Mouse (Mus musculus) midbrain, embryonic 16.5 days (tissue): ENCODE results near the gene Duxf3. TPM values are rescaled to one million over a fixed set of nuclear protein-coding genes. Genes with fewer than 3 reads are reported as not detected.
A peak's percentile ranks its signal among the peaks of the same experiment; 100 is the strongest.
"Not testable (repeated sequence)": the region's sequence is repeated elsewhere in the genome, so short reads cannot be mapped to it uniquely, and the experiment has no call there.

Experiments
- ATAC-seq: fragments of 200-750 bp; cut with Nextera tagmentation; 2 replicates; pipeline ENCODE4 v1.8.0; 2017; ENCODE audit warnings: moderate TSS enrichment
- H3K27ac ChIP-seq: fragments of 300-500 bp; sonication (generic); 2 replicates; pipeline ENCODE4 v1.5.1; 2014; ENCODE audit warnings: mild to moderate bottlenecking, low read length, mixed read lengths
- H3K27me3 ChIP-seq: fragments of 300-500 bp; sonication (generic); 2 replicates; pipeline ENCODE4 v1.6.1; 2014; ENCODE audit warnings: low read depth, low read length, mixed read lengths; ENCODE audit not compliant: control insufficient read depth, insufficient read depth
- H3K36me3 ChIP-seq: fragments of 300-500 bp; sonication (generic); 2 replicates; pipeline ENCODE4 v1.6.1; 2014; ENCODE audit warnings: mild to moderate bottlenecking, low read length, moderate library complexity, mixed read lengths; ENCODE audit not compliant: control insufficient read depth, insufficient read depth
- H3K4me1 ChIP-seq: fragments of 300-500 bp; sonication (generic); 2 replicates; pipeline ENCODE4 v1.6.1; 2014; ENCODE audit warnings: mild to moderate bottlenecking, low read length, mixed read lengths; ENCODE audit not compliant: control insufficient read depth, insufficient read depth
- H3K4me2 ChIP-seq: fragments of 300-500 bp; sonication (generic); 2 replicates; pipeline ENCODE4 v1.6.1; 2014; ENCODE audit warnings: mild to moderate bottlenecking, low read length, mixed read lengths
- H3K4me3 ChIP-seq: fragments of 300-500 bp; sonication (generic); 2 replicates; pipeline ENCODE4 v1.5.1; 2014; ENCODE audit warnings: low read depth, mild to moderate bottlenecking, low read length, moderate library complexity, mixed read lengths
- H3K9ac ChIP-seq: fragments of 300-500 bp; sonication (generic); 2 replicates; pipeline ENCODE4 v1.6.1; 2014; ENCODE audit warnings: low read depth, low read length, mixed read lengths
- H3K9me3 ChIP-seq: fragments of 300-500 bp; sonication (generic); replicated peaks from 2 replicates; pipeline ENCODE4 v1.6.1; 2014; ENCODE audit warnings: mild to moderate bottlenecking, low read length, mixed read lengths; ENCODE audit not compliant: control insufficient read depth, poor library complexity, severe bottlenecking
- WGBS: fragments of 180-500 bp; shearing (Covaris S2); extraction: QIAGEN DNeasy Blood & Tissue Kit; methylation state at CpG from one replicate; pipeline ENCODE4 v1.1.7; 2014; 5-methylcytosine and 5-hydroxymethylcytosine counted together
- polyA plus RNA-seq: library from polyadenylated mRNA; unstranded; fragments of >200 nt; fragmentation: Nextera tagmentation; extraction: Ambion mirVana; gene quantifications from 2 replicates; pipeline ENCODE4 v1.2.1, GENCODE M21; 2015

Duxf3 gene
- polyA plus RNA-seq, 1 experiment from 2014 or later = not detected

DNA sequence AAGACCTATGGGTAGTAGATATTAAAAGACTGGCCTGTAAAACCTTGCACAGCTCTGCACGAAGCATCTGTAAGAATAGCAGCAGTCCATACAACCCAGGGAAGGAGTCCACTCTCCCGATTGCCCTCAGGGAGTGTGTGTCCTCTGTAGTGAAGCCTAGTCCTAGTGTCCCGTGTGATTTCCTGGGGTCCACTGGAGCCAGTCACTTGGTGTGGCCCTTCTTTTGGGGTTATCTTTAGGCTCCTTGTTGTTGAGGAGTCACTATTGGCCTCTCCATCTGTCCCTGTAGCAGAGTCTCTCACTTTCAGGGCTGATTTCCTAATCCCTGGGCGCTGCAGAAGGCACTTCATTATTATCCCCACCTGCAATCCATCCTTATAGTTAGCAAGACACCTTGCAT, 2.5 kb upstream of the Duxf3 start:
- not testable (repeated sequence) for H3K9me3 ChIP-seq, H3K4me3 ChIP-seq, H3K4me1 ChIP-seq, ATAC-seq, H3K27ac ChIP-seq, H3K4me2 ChIP-seq, H3K9ac ChIP-seq, H3K36me3 ChIP-seq, H3K27me3 ChIP-seq
- WGBS = 82% methylated on average over 4 of the region's 4 CpGs

DNA sequence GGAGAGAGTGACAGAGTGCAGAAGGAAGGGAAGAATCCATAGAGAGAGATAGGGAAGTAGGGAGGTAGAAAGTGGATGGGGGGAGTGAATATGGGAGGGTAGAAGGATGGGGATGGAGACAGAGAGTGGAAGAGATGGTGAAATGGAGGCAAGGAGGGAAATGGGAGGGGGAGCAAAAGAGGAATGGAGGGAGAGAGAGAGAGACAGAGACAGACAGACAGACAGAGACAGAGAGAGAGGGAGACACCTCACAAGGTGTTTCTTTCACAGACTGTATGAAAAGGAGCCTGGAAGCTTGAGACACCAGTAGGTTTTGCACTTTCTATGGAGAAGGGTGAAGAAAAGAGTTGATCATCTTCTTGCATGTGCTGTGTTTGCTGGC, 1.3 kb upstream of the Duxf3 start:
- not testable (repeated sequence) for H3K4me2 ChIP-seq, H3K27me3 ChIP-seq, H3K9me3 ChIP-seq, H3K36me3 ChIP-seq, H3K4me1 ChIP-seq, H3K27ac ChIP-seq, H3K4me3 ChIP-seq, H3K9ac ChIP-seq, ATAC-seq

DNA sequence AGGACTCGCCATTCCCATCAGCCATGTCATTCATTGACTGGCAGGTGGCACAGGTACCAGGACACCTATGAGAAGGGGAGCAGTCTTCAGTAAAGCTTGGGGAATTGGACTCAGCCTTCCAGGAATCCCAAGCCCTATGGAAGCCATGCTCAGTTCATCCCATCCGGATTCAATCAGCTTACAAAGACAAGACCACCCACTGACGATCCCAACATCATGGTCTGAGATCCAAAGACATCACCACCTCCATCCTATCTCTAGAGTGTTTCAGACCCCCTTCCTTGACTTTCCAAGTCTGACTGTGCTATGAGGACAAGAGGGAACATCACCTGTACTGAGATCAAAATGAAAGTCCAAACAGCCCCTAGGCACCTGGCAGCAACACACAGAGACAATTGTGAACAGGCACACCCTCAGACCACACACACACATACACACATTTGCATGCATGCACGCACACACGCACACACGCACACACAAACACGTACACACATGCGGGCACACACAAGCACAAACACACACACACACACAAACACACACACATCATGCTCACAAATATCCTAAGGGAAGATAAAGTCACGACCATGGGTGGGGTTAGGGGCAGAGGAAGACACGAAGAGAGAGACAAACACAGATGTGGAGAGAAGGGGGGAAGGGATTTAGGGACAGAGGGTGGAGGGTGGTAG, 722 bp upstream of the Duxf3 start:
- peak; percentile 61 for ATAC-seq
- H3K27ac ChIP-seq, H3K4me3 ChIP-seq, H3K9me3 ChIP-seq, H3K36me3 ChIP-seq, H3K4me2 ChIP-seq, H3K4me1 ChIP-seq, H3K9ac ChIP-seq, H3K27me3 ChIP-seq: not testable (repeated sequence)
- WGBS = 78% methylated on average over 9 of the region's 10 CpGs

DNA sequence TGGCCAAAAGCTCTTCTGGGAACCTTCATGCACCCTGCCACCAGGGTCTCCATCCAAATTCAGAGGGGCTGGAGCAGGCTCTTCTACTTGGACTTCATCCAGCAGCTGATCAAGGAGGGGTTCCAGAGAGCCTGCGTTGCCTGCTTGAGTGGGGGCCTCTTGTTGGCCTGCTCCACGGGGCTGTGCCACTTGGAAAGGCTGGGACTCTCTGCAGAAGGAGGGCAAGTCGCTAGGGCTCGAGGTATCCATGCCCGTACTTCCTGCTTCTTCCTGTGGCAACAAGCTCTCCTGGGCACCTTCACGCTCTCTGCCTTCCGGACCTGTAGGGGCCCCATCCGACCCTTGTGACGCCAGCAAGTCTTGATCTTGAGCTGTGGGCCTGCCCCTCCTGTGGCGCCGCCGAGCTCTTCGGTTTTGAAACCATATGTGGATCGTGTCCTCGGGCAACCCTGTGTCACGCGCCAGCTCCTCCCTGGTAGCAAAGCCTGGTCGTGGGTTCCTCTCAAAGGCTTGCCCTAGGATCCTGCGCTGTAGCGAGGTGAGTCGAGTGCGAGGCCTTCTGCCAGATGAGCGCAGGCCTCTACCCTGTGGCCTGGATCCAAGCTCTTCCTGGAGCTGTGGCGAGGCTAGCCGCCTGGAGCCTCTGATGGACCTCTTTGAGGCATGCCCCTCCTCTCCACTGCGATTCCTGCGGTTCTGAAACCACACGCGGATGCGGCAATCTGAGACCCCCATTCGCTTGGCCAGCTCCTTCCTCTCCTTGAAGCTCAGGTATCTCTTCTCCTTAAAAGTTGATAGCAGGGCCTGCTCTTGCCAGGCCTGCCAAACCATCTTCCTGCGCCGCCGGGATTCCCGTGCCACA, 465 bp downstream of the Duxf3 start:
- 88% methylated on average over 31 of the region's 35 CpGs for WGBS
- not testable (repeated sequence) for H3K4me2 ChIP-seq, H3K36me3 ChIP-seq, H3K27me3 ChIP-seq, H3K27ac ChIP-seq, H3K4me1 ChIP-seq, H3K9me3 ChIP-seq, H3K4me3 ChIP-seq, H3K9ac ChIP-seq
- ATAC-seq = peak; percentile 81

DNA sequence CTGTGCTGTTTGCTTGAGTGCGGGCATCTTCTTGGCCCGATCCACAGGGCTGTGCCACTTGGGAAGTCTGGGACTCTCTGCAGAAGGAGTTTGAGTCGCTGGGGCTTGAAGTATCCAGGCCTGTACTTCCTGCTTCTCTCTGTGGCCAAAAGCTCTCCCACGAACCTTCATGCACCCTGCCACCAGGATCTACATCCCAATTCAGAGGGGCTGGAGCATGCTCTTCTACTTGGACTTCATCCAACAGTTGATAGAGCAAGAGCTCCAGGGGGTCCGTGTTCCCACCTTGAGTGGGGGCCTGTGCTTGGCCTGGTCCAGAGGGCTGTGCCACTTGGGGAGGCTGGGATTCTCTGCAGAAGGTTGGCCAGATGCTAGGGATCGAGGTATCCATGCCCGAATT, 1.4 kb downstream of the Duxf3 start:
- not testable (repeated sequence) for H3K9me3 ChIP-seq, H3K9ac ChIP-seq, H3K4me2 ChIP-seq, H3K36me3 ChIP-seq, H3K4me1 ChIP-seq, H3K4me3 ChIP-seq, H3K27ac ChIP-seq, H3K27me3 ChIP-seq
- 80% methylated on average over 5 of the region's 7 CpGs for WGBS
- peak; percentile 34 for ATAC-seq

DNA sequence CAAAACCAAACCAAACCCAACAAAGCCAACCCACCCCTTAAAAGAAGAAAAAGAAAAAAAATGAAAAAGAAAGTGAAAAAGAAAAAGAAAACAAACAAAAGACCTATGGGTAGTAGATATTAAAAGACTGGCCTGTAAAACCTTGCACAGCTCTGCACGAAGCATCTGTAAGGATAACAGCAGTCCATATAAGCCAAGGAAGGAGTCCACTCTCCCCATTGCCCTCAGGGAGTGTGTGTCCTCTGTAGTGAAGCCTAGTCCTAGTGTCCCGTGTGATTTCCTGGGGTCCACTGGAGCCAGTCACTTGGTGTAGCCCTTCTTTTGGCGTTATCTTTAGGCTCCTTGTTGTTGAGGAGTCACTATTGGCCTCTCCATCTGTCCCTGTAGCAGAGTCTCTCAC, 2.5 kb downstream of the Duxf3 start:
- not testable (repeated sequence) for H3K4me2 ChIP-seq, H3K9ac ChIP-seq, H3K36me3 ChIP-seq, ATAC-seq, H3K4me1 ChIP-seq, H3K27ac ChIP-seq, H3K9me3 ChIP-seq, H3K27me3 ChIP-seq, H3K4me3 ChIP-seq
- 64% methylated on average over 3 of the region's 3 CpGs for WGBS

DNA sequence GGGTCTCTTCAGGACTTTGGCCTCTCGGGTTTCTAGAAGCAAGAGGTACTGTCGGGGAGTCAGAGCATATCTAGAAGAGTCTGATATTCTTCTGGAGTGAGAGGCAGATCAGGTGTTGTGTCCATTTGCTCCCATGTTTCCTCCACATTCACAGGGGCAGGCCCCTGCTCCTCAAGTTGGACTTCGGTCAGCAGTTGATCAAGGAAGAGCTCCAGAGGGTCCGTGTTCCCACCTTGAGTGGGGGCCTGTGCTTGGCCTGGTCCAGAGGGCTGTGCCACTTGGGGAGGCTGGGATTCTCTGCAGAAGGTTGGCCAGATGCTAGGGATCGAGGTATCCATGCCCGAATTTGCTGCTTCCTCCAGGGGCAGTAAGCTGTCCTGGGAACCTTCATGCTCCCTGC, 4.7 kb downstream of the Duxf3 start:
- H3K27ac ChIP-seq, H3K4me3 ChIP-seq, H3K9ac ChIP-seq, H3K4me1 ChIP-seq, H3K36me3 ChIP-seq, H3K9me3 ChIP-seq, H3K27me3 ChIP-seq, ATAC-seq, H3K4me2 ChIP-seq: not testable (repeated sequence)
- WGBS = 85% methylated on average over 2 of the region's 6 CpGs

DNA sequence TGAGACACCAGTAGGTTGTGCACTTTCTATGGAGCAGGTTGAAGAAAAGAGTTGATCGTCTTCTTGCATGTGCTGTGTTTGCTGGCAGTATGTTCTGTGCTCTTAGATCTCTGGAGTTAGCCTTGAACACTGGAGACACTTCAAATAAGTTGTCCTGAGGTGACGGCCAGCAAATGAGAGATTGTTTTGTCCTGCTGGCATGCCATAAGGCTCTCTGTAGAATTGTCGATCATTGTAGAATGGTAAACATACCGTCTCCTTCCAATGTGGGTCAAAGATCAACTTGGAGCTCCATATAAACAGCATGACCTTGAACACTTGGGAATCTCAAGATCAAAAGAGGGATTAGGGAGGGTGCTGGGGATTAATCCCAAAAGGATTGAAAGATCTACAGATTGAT, 6.1 kb downstream of the Duxf3 start:
- not testable (repeated sequence) for ATAC-seq, H3K9ac ChIP-seq, H3K27me3 ChIP-seq, H3K9me3 ChIP-seq, H3K4me2 ChIP-seq, H3K4me3 ChIP-seq, H3K4me1 ChIP-seq, H3K27ac ChIP-seq, H3K36me3 ChIP-seq
- WGBS = 85% methylated on average over 4 of the region's 4 CpGs

DNA sequence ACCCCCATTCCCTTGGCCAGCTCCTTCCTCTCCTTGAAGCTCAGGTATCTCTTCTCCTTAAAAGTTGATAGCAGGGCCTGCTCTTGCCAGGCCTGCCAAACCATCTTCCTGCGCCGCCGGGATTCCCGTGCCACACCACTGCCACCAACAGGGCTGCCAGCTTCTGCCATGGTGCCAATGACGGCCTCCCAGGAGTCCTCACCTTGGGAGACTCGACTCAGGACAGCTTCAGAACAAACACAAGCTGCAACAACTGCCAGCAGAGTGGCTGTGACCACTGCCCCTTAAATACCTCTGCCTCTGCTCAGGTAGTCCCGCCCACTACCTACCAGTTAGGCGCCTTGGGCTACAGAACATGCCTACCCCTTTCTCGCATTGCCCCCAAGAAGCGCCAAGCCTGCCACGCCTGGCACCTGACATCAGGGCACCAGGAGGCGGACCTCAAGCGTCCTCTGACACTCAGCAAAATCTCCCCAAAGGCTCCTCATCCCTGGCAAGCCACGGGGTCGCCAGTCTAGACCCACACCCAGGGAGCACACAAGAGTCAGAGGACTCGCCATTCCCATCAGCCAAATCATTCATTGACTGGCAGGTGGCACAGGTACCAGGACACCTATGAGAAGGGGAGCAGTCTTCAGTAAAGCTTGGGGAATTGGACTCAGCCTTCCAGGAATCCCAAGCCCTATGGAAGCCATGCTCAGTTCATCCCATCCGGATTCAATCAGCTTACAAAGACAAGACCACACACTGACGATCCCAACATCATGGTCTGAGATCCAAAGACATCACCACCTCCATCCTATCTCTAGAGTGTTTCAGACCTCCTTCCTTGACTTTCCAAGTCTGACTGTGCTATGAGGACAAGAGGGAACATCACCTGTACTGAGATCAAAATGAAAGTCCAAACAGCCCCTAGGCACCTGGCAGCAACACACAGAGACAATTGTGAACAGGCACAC, 7.4 kb downstream of the Duxf3 start, which contains the start of gene AW822073:
AW822073 (minus strand) TSS at position 104 of the 959 bp plus-strand sequence.
- H3K9me3 ChIP-seq, H3K4me2 ChIP-seq, H3K4me3 ChIP-seq, ATAC-seq, H3K4me1 ChIP-seq, H3K27ac ChIP-seq, H3K36me3 ChIP-seq, H3K27me3 ChIP-seq, H3K9ac ChIP-seq: not testable (repeated sequence)
- 86% methylated on average over 16 of the region's 18 CpGs for WGBS
